Mouse (Mus musculus) central nervous system, embryonic 11.5 days (tissue): ENCODE data around the gene Gstt1. TPM values are rescaled to one million over a fixed set of nuclear protein-coding genes. Genes with fewer than 3 reads are reported as not detected.

Experiments used
- polyA plus RNA-seq: library from polyadenylated mRNA; depleted of rRNA; stranded (reverse); fragments of >200 nt; gene quantifications from 2 replicates; pipeline ENCODE4 v1.2.3, GENCODE M21; 2012; rRNA removed

Gene Gstt1
- 6.6 and 8.6 TPM in 2 replicates for polyA plus RNA-seq

GRCm38 (mm10) chr10:75798176-75798696 is at the start of gene Gstt1:
TSS of gene Gstt1 (minus strand) at chr10:75798584.

GRCm38 (mm10) chr10:75837248-75837759 is 38.9 kb upstream of the Gstt1 start, which contains the start of gene Gstt2:
TSS of gene Gstt2 (minus strand) at chr10:75837424.

DNA sequence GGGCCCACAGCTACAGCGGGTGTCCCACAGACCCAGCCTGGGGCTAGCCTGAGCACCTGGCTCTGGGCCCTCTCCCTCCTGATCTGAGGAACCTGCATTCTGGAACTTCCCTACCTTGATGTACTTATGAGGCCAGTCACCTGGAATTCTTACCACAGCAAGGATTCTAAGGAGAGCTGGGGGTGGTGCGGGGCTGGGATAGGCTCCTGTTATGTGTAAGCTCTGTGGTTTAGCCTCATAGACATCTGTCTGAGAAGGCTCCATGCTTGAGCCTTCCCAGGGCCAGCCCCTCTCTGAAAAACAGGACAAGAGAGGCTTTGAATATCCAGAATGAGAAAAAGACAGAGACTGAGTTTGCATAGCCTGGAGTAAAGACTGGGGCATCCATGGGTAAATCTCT is 24.1 kb upstream of the Gstt1 start, which contains the start of gene Gstt4:
Gene Gstt4, minus strand, starts transcription at position 101 of the 400 bp plus-strand sequence.

GRCm38 (mm10) chr10:75780769-75781578 is 17.4 kb downstream of the Gstt1 start, which contains the start of the genes Gm20441 and Gstt3:
TSS of gene Gm20441 (minus strand) at chr10:75780954.
TSS of gene Gstt3 (minus strand) at chr10:75781414.

DNA sequence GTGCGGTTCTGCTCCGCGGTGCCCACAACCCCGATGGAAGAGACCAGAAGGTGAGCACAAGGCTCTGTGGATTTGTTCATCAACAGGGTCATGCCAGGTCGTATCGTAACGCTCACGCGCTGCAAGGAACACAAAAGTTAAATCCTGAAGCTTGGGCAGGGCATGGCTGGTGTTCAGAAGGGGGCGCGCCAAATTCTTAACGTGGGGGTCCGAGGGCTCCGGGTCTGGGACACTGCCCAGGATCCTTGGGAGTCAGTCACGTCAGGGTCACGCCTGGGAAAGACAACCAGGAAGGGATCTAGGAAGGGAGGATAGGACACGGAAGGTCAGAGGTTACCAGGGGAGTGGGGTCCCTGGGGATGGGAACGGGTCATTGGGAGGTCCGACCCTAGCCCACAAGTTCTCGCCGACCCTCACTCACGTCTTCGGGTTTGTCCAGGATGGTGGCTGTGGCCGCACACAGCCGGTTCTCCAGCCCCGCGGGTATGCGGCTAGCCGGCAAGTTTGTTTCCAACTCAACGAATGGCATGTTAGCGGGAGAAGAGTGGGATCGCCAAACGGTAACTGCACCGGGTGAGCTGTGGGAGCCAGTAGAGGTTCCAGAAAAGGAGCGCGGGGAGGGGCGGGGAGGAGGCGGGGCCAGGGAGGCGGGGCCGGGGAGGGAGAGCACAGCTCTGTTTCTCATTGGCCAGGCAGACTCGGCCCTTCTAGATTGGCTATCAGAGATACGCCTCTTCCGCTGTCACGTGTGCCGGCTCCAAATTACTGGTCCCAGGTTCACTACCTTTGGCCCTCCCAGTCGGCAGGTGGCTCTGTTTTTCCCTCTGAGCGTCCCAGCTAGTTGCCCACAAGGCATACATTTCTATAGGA is 25.4 kb downstream of the Gstt1 start, which contains the start of gene Ddt:
Gene Ddt, minus strand, starts transcription at position 620 of the 870 bp plus-strand sequence.

DNA sequence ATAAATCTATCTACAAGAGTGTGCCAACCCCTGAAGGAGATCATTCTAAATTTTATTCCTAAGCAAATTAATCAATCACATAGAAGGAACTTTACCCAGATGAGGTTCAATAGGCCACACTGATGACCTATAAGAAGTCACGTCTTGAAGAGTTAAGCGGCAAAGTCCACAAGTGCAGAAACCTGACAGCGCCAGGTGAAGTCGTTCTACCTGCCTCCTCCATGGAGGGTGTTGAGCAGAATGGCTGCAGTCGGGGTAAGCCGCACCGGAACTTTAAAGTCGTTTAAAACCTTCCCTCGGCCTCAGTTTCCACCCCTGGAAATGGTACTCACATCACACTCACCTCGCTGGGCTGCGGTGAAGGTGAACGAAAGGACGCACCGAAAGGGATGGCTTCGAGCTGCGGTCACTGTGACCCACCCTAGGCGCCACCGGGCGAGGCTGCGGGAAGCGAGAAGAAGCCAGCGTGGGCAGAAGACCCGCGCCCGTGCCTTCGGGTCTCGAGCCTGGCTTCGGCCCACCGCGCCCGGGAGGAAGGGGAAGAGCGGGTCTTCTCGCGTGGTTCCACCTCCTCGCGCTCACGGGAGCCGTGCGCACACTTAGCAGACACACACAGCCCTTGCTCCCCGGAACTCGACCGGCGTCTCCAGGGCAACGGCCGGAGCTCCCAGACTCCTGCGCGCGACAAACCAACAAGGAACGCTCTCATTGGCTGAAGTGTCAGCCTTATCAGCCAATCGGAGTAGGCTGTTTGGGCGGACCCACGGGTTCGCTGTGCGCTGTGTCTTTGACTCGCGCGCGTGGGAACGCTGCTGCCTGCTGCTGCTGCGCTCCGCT is 34.5 kb downstream of the Gstt1 start, which contains the start of gene Cabin1:
Gene Cabin1, minus strand, starts transcription at position 660 of the 837 bp plus-strand sequence.

Other genes starting within 250 kb of the Gstt1 start
- gene Lrrc75b, start 238.3 kb downstream of the Gstt1 start, polyA plus RNA-seq = 4.1 and 4.3 TPM in 2 replicates
- gene Ggt1, start 237.0 kb downstream of the Gstt1 start, polyA plus RNA-seq = 1.2 and 1.7 TPM in 2 replicates
- 1.1 and 3.1 TPM in 2 replicates for gene Ggt5, start 209.2 kb downstream of the Gstt1 start, polyA plus RNA-seq
- 2.1 and 2.8 TPM in 2 replicates for gene Susd2, start 154.6 kb downstream of the Gstt1 start, polyA plus RNA-seq
- gene Cabin1, start 34.2 kb downstream of the Gstt1 start, polyA plus RNA-seq = 35.0 and 37.3 TPM in 2 replicates
- 54.7 and 59.6 TPM in 2 replicates for gene Ddt, start 25.2 kb downstream of the Gstt1 start, polyA plus RNA-seq
- gene Gm20441, start 17.6 kb downstream of the Gstt1 start, polyA plus RNA-seq = not detected in 2 replicates
- 1.3 and 2.3 TPM in 2 replicates for gene Gstt3, start 17.2 kb downstream of the Gstt1 start, polyA plus RNA-seq
- gene Gstt4, start 24.0 kb upstream of the Gstt1 start, polyA plus RNA-seq = not detected in 2 replicates
- 11.9 and 12.5 TPM in 2 replicates for gene Gstt2, start 38.8 kb upstream of the Gstt1 start, polyA plus RNA-seq
- 736 and 1,827 TPM in 2 replicates for gene Mif, start 61.7 kb upstream of the Gstt1 start, polyA plus RNA-seq
- gene Derl3, start 94.8 kb upstream of the Gstt1 start, polyA plus RNA-seq = 2.4 and 3.3 TPM in 2 replicates
- 136 TPM in 2 replicates for gene Smarcb1, start 123.0 kb upstream of the Gstt1 start, polyA plus RNA-seq
- gene Chchd10, start 134.5 kb upstream of the Gstt1 start, polyA plus RNA-seq = 14.2 and 18.3 TPM in 2 replicates
- gene Mmp11, start 137.9 kb upstream of the Gstt1 start, polyA plus RNA-seq = 36.9 and 51.5 TPM in 2 replicates
- 0.59 and 1.6 TPM in 2 replicates for gene Gm867, start 142.1 kb upstream of the Gstt1 start, polyA plus RNA-seq
- not detected in 2 replicates for gene Vpreb3, start 144.5 kb upstream of the Gstt1 start, polyA plus RNA-seq
- gene Gm5134, start 155.9 kb upstream of the Gstt1 start, polyA plus RNA-seq = 0.05 and 0.11 TPM in 2 replicates
- gene Zfp280b, start 234.1 kb upstream of the Gstt1 start, polyA plus RNA-seq = 17.7 and 20.8 TPM in 2 replicates